Mouse (Mus musculus): ENCODE data around the gene Ppp6r2.

Ppp6r2 gene

DNA sequence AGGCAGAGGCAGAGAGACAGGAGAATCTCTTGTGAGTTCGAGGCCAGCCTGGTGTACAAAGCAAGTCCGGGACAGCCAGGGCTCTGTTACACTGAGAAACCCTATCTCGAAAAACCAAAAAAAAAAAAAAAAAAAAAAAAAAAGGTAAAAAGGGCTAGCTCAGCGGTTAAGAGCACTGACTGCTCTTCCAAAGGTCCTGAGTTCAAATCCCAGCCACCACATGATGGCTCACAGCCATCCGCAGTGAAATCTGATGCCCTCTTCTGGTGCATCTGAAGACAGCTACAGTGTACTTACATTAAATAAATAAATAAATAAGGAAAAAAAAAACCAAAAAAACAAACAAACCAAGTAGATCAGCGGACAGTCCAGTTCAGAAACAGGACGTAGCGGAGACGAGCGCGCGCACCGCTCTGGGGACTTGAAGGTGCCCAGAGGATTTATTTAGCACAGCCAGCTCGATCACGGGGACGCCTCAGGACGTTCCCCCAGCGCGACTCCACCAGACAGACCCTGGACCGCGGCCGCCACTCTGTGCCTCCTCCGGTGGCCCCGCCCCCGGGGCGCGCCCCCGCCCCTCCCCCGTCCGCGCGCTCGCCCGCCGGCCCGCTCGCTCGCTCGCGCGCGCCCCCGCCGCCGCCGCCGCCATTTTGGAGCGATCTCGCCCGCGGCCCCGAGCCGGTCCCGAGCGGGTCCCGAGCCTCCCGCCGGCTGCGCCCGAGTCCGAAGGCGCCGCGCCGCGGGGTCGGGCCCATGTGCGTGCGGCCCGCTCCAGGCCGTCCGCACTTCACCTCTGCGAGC lies at the start of gene Ppp6r2:
Ppp6r2 (plus strand) TSS at position 639 of the 801 bp plus-strand sequence.
- peak; percentile 57 to 73 for DNase-seq (ENCODE audit: low spot score in 2 of 2)

GRCm38 (mm10) chr15:89165478-89165877 lies 45.9 kb upstream of the Ppp6r2 start:
- no peak for DNase-seq (ENCODE audit: low spot score in 2 of 2)

- DNase-seq (ENCODE audit: low spot score in 2 of 2), result no peak
Observed at GRCm38 (mm10) chr15:89168922-89169321, 42.4 kb upstream of the Ppp6r2 start.

DNA sequence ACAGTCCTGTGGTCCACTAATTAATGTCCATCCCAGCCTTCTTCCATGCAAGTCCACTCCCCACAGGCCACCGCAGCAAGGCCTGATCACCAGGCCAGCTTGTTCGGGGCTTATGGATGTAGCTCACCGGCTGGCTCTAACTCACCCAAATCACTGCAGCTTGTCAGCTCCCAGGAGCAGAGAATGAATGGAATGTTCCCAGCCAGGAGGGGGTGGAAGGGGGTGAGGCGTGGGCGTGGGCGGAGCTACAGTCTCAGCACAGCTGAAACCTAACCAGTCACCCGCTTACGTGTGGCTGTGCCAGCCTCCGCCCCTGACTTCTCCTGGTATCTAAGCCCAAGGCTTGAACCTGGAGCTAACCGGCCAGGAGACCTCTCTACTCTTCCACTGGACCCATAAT lies 41.9 kb upstream of the Ppp6r2 start:
- peak; percentile 71 to 72 for DNase-seq (ENCODE audit: low spot score in 2 of 2)

DNA sequence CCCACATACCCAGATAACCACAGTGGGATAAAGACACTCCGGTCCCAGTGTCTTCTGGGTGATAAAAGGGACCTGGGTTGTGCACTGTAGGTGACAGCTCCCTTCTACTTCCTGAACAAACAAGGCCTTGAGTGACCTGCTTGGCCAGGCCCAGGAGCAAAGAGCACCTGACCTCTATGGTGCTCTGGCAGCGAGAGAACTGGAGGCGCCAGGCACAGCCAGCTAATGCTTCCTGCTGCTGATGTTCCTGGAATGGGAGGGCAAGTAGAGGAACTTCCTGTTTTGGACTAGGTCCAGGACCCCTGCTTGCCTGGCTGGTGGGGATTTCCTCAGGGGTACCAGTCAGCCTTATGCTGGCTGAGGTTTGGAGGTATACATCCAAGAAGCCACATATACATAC lies 41.3 kb upstream of the Ppp6r2 start:
- no peak for DNase-seq (ENCODE audit: low spot score in 2 of 2)

DNA sequence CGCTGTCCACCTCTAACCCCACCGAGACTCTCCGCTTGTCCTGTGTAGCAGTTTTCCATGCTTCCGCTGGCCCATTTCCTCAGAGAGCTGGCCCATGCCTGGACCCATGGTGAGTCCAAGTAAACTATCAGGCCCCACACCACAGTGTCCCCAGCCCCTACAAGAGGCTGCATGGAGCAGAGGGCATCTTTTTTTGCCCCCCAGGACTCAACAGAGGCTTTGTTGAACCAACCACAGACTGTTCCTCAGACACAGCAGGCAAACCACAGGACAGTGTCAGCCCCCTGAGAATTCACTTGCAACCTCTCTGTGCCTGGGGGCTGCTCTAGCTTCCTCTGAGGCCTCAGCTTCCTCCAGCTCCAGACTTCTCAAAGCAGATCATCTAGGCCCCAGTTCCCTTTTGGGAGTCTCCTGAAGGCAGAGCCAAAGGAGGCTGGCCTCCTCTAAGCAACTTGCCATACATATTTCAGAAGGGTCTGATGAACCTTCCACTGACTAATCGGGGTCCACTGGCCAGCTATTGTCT lies 39.8 kb upstream of the Ppp6r2 start:
- no peak for DNase-seq (ENCODE audit: low spot score in 2 of 2)

DNA sequence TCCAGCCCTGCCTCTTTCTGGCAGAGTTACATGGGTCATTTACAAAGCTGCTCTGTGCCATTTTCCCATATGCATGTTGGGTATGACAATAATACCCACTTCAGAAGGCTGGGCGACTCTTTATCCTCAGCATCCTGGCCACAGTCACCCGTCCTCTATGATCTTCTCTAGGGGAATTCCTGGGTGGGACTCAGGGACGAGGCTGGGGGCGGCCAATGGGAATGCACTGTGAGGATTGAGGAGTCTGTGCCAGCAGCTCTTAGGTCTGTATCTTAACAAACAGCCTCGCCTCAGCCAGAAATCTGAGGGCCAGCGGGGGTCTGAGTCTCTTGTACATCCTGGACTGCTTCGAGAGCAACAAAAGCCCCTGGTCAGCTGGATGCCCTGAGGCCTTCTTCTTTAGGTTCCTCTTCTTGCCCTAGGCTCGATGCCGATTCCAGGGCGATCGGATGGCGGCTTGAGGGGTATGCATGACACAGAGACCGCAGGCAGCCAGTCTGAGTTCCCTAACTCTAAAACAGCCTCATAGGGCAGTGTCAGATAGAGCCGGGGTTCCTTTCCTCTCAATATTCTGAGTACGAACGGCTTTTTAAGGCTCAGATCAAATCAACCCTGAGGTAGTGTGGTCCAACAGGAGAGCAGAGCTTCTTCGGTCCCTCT lies 38.9 kb upstream of the Ppp6r2 start:
- no peak for DNase-seq (ENCODE audit: low spot score in 2 of 2)

DNA sequence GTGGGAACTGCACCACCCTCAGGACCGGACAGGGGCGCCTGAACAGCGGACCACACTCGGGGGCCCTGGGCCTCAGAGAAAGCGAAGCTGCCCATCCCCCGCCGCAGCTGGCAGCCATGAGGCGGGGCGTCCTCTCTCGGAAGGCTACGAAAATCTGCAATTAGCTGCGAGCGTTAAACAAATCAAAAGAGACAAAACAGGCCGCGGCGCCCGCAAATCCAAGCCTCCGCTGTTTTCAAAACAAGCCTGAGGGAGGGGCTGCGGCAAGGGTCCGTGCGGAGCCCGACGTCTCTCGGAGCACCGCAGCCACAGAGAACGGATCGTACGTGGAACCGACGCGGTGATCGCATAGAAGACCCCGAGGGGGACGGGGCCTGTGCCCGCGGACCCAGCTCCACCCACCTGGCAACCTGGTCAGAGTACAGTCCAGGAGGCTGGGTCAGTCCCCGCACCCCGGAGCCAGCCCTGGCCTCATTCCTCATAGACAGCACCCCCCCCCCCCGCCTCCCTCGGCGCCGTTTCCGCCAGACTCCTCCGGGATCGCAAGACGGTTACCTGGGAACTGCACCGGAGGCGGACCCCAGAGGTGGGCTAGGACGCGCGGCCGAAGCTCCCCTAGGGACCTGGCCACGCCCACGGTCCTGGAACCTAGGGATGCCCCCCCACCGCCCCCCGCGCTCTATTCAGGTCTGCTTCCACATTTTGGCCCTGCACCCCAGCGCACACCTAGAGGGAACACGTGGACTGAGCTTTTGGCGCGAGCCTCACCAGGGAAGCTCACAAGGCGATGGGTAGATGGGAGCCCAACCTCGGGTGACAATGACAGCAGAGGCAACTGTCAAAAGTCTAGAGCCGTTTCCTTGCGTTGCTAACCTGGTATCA lies 38.1 kb upstream of the Ppp6r2 start:
- DNase-seq (ENCODE audit: low spot score in 2 of 2), result no peak

DNA sequence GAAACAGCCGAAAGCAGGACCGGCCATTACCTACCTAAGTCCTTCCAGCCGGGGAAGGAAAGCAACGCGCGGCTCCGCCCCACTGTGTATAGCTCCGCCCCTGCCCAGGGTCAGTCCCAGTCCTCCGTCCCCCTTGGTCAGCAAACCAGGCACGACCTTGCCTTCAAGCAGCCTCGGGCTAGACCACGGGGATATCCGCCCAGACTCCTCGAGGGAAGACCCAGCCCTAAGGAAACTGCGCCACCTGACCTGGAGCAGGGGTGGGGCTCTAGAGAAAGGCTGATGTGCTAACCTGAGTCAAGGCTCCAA lies 37.5 kb upstream of the Ppp6r2 start:
- no peak for DNase-seq (ENCODE audit: low spot score in 2 of 2)

DNA sequence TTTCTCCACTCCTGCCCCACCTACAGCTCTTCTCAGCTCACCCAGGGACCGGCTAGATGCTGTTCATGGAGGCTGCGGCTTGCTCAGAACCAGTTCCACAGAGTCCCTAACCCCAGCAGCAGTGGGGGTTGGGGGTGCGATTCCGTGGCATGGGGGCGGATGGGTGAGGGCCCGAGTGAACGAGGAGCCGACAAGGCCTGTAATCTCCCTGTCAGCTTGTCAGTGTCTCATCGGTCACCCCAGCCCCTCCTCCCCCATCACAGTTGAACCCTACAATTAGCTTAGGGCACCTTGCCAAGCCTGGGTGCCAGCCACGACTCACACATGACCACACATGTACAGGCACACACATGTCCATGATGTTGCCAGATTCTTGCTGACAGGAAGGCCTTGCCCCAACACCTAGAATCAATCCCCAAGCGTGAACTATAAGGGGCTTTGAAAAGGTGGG lies 36.4 kb upstream of the Ppp6r2 start:
- no peak for DNase-seq (ENCODE audit: low spot score in 2 of 2)

- DNase-seq (ENCODE audit: low spot score in 2 of 2), result no peak
Observed at GRCm38 (mm10) chr15:89175411-89176155, 35.8 kb upstream of the Ppp6r2 start.

DNA sequence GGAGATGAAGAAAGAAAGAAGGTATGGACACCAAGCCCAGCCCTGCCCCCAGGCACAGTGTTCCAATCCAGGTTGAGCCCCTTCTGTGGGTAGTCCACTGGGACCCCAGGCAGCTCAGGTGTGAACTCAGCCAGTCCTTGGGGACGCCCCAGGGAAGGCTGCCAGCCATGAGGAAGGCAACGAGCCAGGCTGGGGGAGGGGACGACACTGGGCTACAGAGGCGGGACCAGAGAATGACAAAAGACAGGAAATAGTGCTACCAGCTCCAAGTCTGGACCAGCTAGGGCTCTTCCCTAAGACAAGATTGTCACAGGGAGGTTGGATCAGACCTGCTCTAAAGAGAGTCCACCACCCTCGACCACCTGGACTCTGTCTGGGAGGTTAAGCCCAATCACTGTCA lies 34.2 kb upstream of the Ppp6r2 start:
- no peak for DNase-seq (ENCODE audit: low spot score in 2 of 2)

GRCm38 (mm10) chr15:89177576-89178259 lies 33.6 kb upstream of the Ppp6r2 start:
- no peak for DNase-seq (ENCODE audit: low spot score in 2 of 2)

GRCm38 (mm10) chr15:89178260-89178860 lies 33.0 kb upstream of the Ppp6r2 start:
- DNase-seq (ENCODE audit: low spot score in 2 of 2), result no peak

- DNase-seq (ENCODE audit: low spot score in 2 of 2), result no peak
Observed at GRCm38 (mm10) chr15:89178954-89179629, 32.3 kb upstream of the Ppp6r2 start.

DNA sequence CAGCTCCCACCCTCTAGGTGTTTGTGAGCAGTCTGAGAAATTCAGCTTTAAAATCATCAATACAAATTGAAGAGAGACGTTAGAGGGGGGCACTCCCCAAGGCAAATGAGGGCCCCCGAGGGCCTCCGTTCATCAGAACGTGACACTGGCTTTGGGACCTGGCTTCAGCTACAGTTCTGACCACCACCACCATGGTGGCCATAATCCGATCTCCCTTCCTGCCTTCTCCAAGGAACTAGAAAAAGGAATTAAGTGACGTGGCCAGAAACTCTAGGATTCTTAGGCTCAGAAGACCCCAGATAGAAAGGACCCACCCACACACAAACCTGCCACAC lies 31.8 kb upstream of the Ppp6r2 start:
- DNase-seq (ENCODE audit: low spot score in 2 of 2), result no peak

GRCm38 (mm10) chr15:89180081-89180541 lies 31.2 kb upstream of the Ppp6r2 start:
- DNase-seq (ENCODE audit: low spot score in 2 of 2), result no peak

DNA sequence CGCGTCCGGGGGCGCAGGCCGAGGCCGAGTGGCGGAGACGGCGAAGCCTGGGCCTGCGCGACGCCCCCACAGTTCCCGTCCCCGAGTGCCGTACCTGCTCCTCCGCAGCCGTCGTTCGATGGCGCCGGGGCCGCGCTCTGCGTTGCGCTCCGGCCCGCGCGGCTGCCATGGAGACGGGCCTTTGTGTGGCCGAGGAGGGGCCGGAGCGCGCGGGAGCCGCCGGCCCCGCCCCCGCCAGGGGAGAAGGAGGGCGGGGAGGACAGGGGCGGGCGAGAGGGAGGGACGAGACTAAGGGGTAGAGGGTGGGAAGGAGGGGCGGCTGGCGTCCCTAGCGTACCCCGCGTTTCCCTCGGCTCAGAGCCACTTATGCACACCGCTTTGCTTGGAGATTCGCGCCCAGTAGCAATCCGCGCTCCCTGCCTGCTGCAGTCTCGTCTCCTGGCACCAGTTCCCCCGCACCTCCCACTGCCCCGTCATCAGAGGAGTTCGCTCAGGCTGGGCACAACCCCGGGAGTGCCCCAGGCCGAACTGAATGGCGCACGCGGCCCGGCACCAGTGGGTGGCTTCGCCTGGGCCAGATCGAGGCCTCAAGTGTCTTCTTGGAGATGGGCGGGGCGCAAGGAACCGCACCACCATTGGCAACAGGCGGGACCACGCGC lies 30.7 kb upstream of the Ppp6r2 start, which contains the start of gene Plxnb2:
Plxnb2 (minus strand) TSS at position 218 of the 659 bp plus-strand sequence.
- peak; percentile 68 to 78 for DNase-seq (ENCODE audit: low spot score in 2 of 2)

DNA sequence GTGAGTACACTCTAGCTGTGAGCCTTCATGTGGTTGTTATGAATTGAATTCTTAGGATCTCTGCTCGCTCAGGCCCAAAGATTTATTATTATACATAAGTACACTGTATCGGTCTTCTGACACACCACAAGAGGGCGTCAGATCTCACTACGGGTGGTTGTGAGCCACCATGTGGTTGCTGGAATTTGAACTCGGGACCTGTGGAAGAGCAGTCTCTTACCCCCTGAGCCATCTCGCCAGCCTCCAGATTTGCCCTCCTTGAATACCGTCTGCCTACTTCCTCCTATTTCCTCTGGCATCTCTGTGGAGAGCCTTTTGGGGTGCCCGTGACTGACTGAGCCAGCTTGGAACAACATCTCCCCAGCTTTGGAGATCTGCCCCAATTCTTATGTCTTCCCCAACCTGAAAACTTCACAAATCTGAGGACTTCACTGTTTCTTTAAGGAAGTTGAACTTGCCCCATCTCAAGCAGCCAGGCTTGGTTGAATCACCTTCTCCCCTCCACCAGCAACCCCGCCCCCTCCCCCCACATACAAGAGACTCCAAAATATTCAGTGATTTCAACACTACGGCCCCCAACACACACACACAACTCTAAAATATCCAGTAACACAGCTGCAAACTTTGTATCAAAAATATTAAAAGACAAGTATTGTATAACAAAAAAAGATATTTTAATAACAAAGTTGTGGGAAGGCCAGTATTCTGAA lies 29.6 kb upstream of the Ppp6r2 start:
- no peak for DNase-seq (ENCODE audit: low spot score in 2 of 2)
